Mouse (Mus musculus) midbrain, embryonic 16.5 days (tissue): ENCODE measurements around the gene Gm38393. TPM values are rescaled to one million over a fixed set of nuclear protein-coding genes. Genes with fewer than 3 reads are reported as not detected.

Experiments
- ATAC-seq: fragments of 200-750 bp; cut with Nextera tagmentation; 2 replicates; pipeline ENCODE4 v1.8.0; 2017; ENCODE audit warnings: moderate TSS enrichment
- H3K27ac ChIP-seq: fragments of 300-500 bp; sonication (generic); 2 replicates; pipeline ENCODE4 v1.5.1; 2014; ENCODE audit warnings: mild to moderate bottlenecking, low read length, mixed read lengths
- H3K27me3 ChIP-seq: fragments of 300-500 bp; sonication (generic); 2 replicates; pipeline ENCODE4 v1.6.1; 2014; ENCODE audit warnings: low read depth, low read length, mixed read lengths; ENCODE audit not compliant: control insufficient read depth, insufficient read depth
- H3K36me3 ChIP-seq: fragments of 300-500 bp; sonication (generic); 2 replicates; pipeline ENCODE4 v1.6.1; 2014; ENCODE audit warnings: mild to moderate bottlenecking, low read length, moderate library complexity, mixed read lengths; ENCODE audit not compliant: control insufficient read depth, insufficient read depth
- H3K4me1 ChIP-seq: fragments of 300-500 bp; sonication (generic); 2 replicates; pipeline ENCODE4 v1.6.1; 2014; ENCODE audit warnings: mild to moderate bottlenecking, low read length, mixed read lengths; ENCODE audit not compliant: control insufficient read depth, insufficient read depth
- H3K4me2 ChIP-seq: fragments of 300-500 bp; sonication (generic); 2 replicates; pipeline ENCODE4 v1.6.1; 2014; ENCODE audit warnings: mild to moderate bottlenecking, low read length, mixed read lengths
- H3K4me3 ChIP-seq: fragments of 300-500 bp; sonication (generic); 2 replicates; pipeline ENCODE4 v1.5.1; 2014; ENCODE audit warnings: low read depth, mild to moderate bottlenecking, low read length, moderate library complexity, mixed read lengths
- H3K9ac ChIP-seq: fragments of 300-500 bp; sonication (generic); 2 replicates; pipeline ENCODE4 v1.6.1; 2014; ENCODE audit warnings: low read depth, low read length, mixed read lengths
- H3K9me3 ChIP-seq: fragments of 300-500 bp; sonication (generic); replicated peaks from 2 replicates; pipeline ENCODE4 v1.6.1; 2014; ENCODE audit warnings: mild to moderate bottlenecking, low read length, mixed read lengths; ENCODE audit not compliant: control insufficient read depth, poor library complexity, severe bottlenecking
- WGBS: fragments of 180-500 bp; shearing (Covaris S2); extraction: QIAGEN DNeasy Blood & Tissue Kit; methylation state at CpG from one replicate; pipeline ENCODE4 v1.1.7; 2014; 5-methylcytosine and 5-hydroxymethylcytosine counted together
- polyA plus RNA-seq: library from polyadenylated mRNA; unstranded; fragments of >200 nt; fragmentation: Nextera tagmentation; extraction: Ambion mirVana; gene quantifications from 2 replicates; pipeline ENCODE4 v1.2.1, GENCODE M21; 2015

The Gm38393 gene
- 3.1 and 3.6 TPM in 2 replicates for polyA plus RNA-seq

GRCm38 (mm10) chr7:60004606-60005330 is at the start of gene Gm38393, which contains the start of gene Snurf:
Gene Gm38393, minus strand, starts transcription at chr7:60005064.
Gene Snurf, minus strand, starts transcription at chr7:60005049.
- no peaks in the 10 kb centered on the region for H3K36me3 ChIP-seq
- no peaks in the 10 kb centered on the region for H3K27me3 ChIP-seq
- peaks cover 7% of the 10 kb centered on the region for H3K9me3 ChIP-seq
- peak within 1 kb of the TSS; percentile 60 for H3K4me3 ChIP-seq
- H3K4me2 ChIP-seq = peak within 1 kb of the TSS; percentile 52
- H3K9ac ChIP-seq = peak within 1 kb of the TSS; percentile 79
- peak within 1 kb of the TSS; percentile 90 for H3K27ac ChIP-seq
- WGBS = 51% methylated on average over 30 of the region's 30 CpGs
- no peaks in the 10 kb centered on the region for H3K4me1 ChIP-seq
- peak; percentile 75 for ATAC-seq

DNA sequence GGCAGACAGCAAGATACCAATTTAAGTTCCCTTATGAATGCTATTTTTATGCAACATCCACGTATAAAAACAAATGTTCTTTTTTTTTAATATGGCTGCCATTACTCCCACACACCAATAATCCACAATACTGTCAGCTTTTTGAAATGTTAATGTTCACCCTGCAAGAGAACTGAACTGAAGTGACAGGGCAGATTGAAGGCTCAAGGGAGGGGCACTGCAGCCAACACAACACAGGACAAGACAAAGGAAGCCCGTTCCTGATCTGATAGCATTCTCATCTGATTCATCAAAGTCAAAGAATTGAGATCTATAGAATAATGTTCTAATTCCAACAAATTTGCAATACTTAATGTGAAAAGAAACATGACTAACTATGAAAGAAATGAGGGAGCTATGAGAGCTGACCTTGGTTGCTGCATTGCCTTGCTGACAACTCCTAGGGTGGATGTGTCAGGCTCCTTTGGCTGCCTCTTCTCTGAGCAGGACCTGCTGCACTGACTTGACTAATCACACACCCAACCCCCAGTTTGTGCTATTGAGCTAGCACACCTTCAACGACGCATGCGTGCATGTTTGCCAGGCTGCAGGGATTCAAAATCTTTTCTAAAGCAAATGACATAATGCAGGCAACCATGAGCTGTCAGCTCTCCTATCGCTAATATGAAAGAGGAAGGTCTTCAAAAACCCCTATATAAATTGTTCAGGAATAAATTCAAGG is 42.8 kb upstream of the Gm38393 start:
- H3K36me3 ChIP-seq = no peaks in the 10 kb centered on the region
- H3K9me3 ChIP-seq = no peaks in the 10 kb centered on the region; the same call in 1 of the 2 replicates
- ATAC-seq = peak; percentile 87
- H3K4me3 ChIP-seq = peak overlapping the region; percentile 36
- peak overlapping the region; percentile 33 for H3K4me2 ChIP-seq
- 54% methylated on average over 6 of the region's 6 CpGs for WGBS
- H3K9ac ChIP-seq = peak overlapping the region; percentile 36
- peak overlapping the region; percentile 59 for H3K27ac ChIP-seq
- H3K4me1 ChIP-seq = no peaks in the 10 kb centered on the region
- no peaks in the 10 kb centered on the region for H3K27me3 ChIP-seq

DNA sequence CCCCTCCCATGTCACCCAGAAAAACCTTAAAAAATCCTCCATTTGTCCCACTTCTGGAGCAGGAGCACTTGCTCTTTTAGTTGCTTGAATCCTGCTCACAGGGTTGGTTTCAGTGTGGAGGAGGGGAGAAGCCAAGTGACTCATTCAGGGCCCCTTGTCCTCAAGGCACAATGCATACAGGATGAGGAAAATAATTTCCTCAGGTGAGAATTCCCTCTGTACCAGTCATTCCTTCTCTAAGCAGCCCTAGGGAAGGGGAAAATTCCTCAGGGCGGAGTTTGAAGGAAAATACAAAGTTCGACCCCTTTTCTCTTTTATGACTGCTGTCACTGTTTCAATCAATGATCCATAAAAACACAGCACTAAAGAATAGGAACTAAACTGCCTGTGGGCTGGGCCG is 8.3 kb upstream of the Gm38393 start:
- 75% methylated on average over 3 of the region's 3 CpGs for WGBS

GRCm38 (mm10) chr7:60007727-60008360 is 3.0 kb upstream of the Gm38393 start:
- WGBS = 40% methylated on average over 3 of the region's 3 CpGs
- ATAC-seq = no peak
- Histone ChIP-seq H3K36me3 (no peaks in the 10 kb centered on the region), H3K27me3 (no peaks in the 10 kb centered on the region), H3K4me2 (no peak overlapping the region), H3K27ac (no peak overlapping the region), H3K4me3 (no peak overlapping the region), H3K4me1 (no peaks in the 10 kb centered on the region), H3K9ac (no peak overlapping the region), H3K9me3 (peaks cover 6% of the 10 kb centered on the region)

More for the DNA sequence above, 8.3 kb upstream of the Gm38393 start:
- H3K27me3 ChIP-seq = no peaks in the 10 kb centered on the region
- H3K36me3 ChIP-seq = no peaks in the 10 kb centered on the region
- H3K9me3 ChIP-seq = no peaks in the 10 kb centered on the region
- no peak overlapping the region for H3K4me2 ChIP-seq
- H3K4me1 ChIP-seq = no peaks in the 10 kb centered on the region
- no peak overlapping the region for H3K4me3 ChIP-seq
- H3K9ac ChIP-seq = no peak overlapping the region
- no peak for ATAC-seq
- H3K27ac ChIP-seq = no peak overlapping the region

DNA sequence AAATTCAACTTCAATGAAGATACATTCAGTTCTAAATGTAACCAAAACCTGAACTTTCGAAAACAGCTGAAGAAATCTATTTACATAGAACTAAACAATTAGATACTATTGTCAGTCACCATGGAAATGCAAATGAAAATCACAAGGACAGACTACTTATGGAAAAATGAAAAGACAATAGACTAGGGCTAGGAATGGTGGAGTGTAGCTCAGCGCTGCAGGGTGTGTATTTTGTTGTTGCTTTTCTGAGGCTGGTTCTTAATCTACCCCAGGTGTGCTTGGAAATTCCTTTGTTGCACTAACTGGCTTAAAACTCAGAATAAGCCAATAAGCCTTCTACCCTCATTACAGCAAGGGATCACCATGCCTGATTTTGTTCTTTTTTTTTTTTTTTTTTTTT is 1.4 kb upstream of the Gm38393 start:
- no peak overlapping the region for H3K9ac ChIP-seq
- H3K4me1 ChIP-seq = no peaks in the 10 kb centered on the region
- no peak for ATAC-seq
- H3K36me3 ChIP-seq = no peaks in the 10 kb centered on the region
- WGBS = 42% methylated on average over 2 of the region's 2 CpGs
- peaks cover 7% of the 10 kb centered on the region for H3K9me3 ChIP-seq
- no peak overlapping the region for H3K4me3 ChIP-seq
- H3K27me3 ChIP-seq = no peaks in the 10 kb centered on the region
- H3K4me2 ChIP-seq = no peak overlapping the region
- no peak overlapping the region for H3K27ac ChIP-seq

DNA sequence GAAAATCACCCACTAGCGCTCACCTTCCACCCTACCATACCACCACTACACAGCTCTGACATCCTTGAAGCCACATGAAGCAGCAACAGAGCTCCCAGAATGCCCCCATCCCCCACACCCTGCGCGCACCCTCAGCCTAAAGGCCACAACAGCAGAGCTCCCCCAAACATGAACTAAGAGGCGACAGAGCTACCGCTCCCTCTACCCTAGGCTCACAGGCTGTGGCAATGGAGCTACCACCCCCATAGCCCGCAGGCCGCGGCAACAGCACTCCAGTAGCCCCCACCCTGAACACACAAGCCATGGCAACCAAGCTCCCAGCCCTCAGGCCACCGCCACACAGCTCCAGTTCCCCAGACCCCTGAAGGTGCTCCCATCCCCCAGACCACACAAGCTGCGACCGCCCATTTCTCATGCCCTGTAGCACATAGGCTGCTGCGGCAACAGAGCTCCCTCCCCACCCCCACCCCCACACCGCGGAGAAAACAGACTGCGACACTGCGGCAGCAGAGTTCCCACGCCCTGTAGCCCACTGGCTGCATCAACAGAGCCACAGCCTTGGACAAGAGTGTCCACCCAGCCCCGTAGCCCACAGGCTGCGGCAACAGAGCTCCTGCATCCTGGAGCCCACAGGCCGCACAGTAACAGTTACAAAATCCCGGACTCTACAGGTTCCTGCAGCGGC is 801 bp downstream of the Gm38393 start:
- H3K27ac ChIP-seq = peak overlapping the region; percentile 90
- H3K4me1 ChIP-seq = peaks cover 3% of the 10 kb centered on the region; the same call in 1 of the 2 replicates
- peak overlapping the region; percentile 79 for H3K9ac ChIP-seq
- H3K9me3 ChIP-seq = peaks cover 7% of the 10 kb centered on the region
- no peaks in the 10 kb centered on the region for H3K36me3 ChIP-seq
- WGBS = 42% methylated on average over 22 of the region's 22 CpGs
- peak; percentile 81 for ATAC-seq
- H3K4me2 ChIP-seq = peak overlapping the region; percentile 52
- peak overlapping the region; percentile 60 for H3K4me3 ChIP-seq
- no peaks in the 10 kb centered on the region for H3K27me3 ChIP-seq

DNA sequence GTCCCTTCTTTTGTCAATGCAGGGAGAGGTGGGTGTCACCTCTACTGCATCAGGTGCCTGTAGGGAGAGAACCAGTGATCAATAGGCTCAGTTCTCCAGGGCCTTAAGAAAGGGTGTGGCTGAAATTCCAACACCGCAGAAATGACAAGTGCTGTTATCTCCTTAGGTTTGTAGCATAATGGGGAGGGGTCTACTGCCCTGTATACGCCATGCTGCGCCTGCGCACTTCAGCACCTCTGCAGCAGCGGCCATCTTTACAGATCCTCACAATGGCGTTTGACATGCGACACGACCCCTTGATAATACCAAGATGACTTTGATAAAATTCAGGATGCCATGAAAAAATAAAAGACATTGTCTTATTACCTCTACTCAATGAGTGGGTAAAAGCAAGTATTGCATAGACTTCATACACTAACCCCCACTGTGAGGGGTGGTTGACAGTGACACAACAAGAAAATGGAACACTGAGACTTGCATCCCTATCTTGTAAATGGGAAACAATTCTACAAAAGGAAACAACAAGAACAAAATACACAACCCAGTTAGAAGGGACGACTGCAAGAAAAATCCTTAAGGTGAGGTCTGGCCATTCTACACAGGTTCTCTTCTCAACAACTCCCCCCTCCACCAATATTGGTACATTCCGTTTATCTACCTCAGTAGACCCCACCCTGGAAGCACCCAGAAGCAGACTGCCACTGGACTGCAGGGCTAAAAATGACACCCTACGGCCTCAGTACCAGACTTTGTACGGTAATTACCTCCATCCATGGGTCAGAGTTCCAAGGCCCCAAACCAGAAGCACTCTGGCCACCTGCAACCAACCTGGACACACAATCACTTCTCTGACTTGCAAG is 1.6 kb downstream of the Gm38393 start:
- H3K27me3 ChIP-seq = no peaks in the 10 kb centered on the region
- peaks cover 7% of the 10 kb centered on the region for H3K9me3 ChIP-seq
- 40% methylated on average over 12 of the region's 12 CpGs for WGBS
- H3K4me2 ChIP-seq = peak overlapping the region; percentile 52
- peaks cover 3% of the 10 kb centered on the region; the same call in 1 of the 2 replicates for H3K4me1 ChIP-seq
- H3K4me3 ChIP-seq = peak overlapping the region; percentile 60
- peak; percentile 81 for ATAC-seq
- no peaks in the 10 kb centered on the region for H3K36me3 ChIP-seq
- H3K27ac ChIP-seq = peak overlapping the region; percentile 90
- H3K9ac ChIP-seq = peak overlapping the region; percentile 79

DNA sequence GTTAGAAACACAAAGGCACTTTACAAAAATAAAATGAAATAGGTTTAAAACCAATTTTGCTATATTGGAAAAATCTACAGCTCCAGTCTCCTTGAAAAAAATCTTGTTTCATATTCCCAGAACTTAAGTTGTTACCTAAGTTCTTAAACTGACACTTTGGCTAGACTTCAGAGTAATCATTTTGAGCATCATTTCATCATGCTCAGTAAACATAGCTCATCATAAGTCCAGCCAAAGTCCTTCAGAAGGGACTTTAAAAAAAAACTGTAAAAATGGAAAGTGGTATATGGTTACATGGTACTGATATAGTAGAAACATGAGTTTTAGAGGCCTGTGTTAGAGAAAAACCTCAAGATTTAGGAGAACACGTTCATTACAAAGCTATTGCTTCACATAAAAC is 26.2 kb downstream of the Gm38393 start:
- Histone ChIP-seq H3K27ac (no peak overlapping the region), H3K9me3 (no peaks in the 10 kb centered on the region), H3K9ac (no peak overlapping the region), H3K27me3 (no peaks in the 10 kb centered on the region), H3K4me2 (no peak overlapping the region), H3K4me3 (no peak overlapping the region), H3K36me3 (peaks cover 5% of the 10 kb centered on the region; the same call in 1 of the 2 replicates), H3K4me1 (no peaks in the 10 kb centered on the region)
- 73% methylated on average over 1 of the region's 1 CpGs for WGBS
- no peak for ATAC-seq
